In the genomic region with DNA sequence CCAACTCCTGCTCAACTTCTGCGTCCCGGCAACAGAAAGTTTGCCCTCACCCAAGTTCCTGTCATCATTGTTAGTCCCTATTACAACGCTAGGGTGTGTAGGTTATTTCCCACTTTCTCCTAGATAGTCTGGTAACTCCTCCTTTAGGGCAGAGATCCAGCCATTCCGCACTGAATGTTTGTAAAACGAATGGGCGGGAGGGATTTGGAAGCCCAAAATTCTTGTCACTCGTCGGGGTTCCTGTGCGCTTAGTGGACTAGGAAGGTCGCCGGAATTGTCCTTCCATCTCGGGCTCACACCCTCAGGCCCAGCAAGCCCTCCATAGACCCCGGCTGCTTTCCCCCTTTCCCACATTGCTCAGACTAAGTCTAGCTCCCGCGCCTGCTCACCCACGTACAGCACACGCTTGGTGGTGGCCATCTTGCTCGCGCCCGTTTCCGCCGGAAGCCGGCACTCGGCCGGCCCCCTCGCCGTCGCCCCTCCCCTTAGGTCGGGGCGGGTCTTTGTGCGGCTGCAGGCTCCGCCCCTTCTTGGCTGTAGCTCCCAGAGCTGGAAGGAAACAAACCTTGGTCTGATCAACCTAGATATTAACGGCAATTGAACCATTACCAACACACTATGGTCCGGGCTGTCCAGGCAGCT, we compare ENCODE assay signal across 8 mouse cellular contexts. TPM values are rescaled to one million over a fixed set of nuclear protein-coding genes. Genes with fewer than 3 reads are reported as not detected.
DNase-seq lines count a peak whose midpoint lies in the region; TF ChIP-seq lines count a peak whose summit lies in the region.

A gene (minus strand): TSS at position 439 of the 642 bp plus-strand sequence.

- intact Hi-C loops in left cerebral cortex, postnatal 14 days (cut with DNase I): no loop called here

- H3K4me3 ChIP-seq in cortical plate, adult 2 months (ENCODE audit: insufficient read depth, low read length): peak within 1 kb of the TSS; percentile 81

- peak; percentile 96 for DNase-seq in adipocyte (ENCODE audit: low spot score)
- DNase-seq in gastrocnemius, adult 8-10 months (ENCODE audit: low spot score in 2 of 2): peak; percentile 43 to 55
- DNase-seq in hindlimb bud, embryonic 11.5 days (ENCODE audit: extremely low spot score, low read depth, low spot score): peak; percentile 53
- DNase-seq in left cerebral cortex, postnatal 14 days (ENCODE audit: low spot score in 2 of 2): peak; percentile 58 to 68
- DNase-seq in mesoderm, embryonic 11.5 days (ENCODE audit: low read depth, low spot score): peak; percentile 92
- peak; percentile 47 to 55 for DNase-seq in right cerebral cortex, postnatal 36 days (ENCODE audit: low spot score in 2 of 2)
- peak; percentile 92 for DNase-seq in yolk sac, embryonic 10.5 days (ENCODE audit: low spot score)

- TF ChIP-seq POLR2A in cortical plate, adult 2 months (IDR thresholded peaks at IDR 0.05; ENCODE audit: extremely low read depth, insufficient read depth, low read length): peak; percentile 86

- TF ChIP-seq CTCF in cortical plate, adult 2 months (IDR thresholded peaks at IDR 0.05; ENCODE audit: extremely low read depth, insufficient read depth, low read length): no peak

- H3K27ac ChIP-seq in cortical plate, adult 2 months (ENCODE audit: insufficient read depth, low read length): no peak within 1 kb of the TSS

- H3K4me1 ChIP-seq in cortical plate, adult 2 months (ENCODE audit: control insufficient read depth, insufficient read depth, low read length): no peaks in the 10 kb centered on the region; the same call in 1 of the 2 replicates

RNA-seq across cellular contexts. Expression of the gene that starts here (rescaled TPM):
- polyA plus RNA-seq in cortical plate, adult 2 months (2012; rRNA removed): 18.2 and 19.7 TPM in 2 replicates
- total RNA-seq in gastrocnemius, adult 8-10 months (2022): 10 to 100 TPM; 18.7 to 23.7 (median 19.9) TPM
- 10 to 100 TPM; 20.7 to 22.6 TPM for total RNA-seq in left cerebral cortex, postnatal 14 days (2021)
